Comparison of ENCODE assay signal across 8 mouse cellular contexts in genomic region chr4:155189711-155190139, GRCm38 (mm10). TPM values are rescaled to one million over a fixed set of nuclear protein-coding genes. Genes with fewer than 3 reads are reported as not detected.
DNase-seq lines count a peak whose midpoint lies in the region; ATAC-seq and TF ChIP-seq lines count a peak whose summit lies in the region.

No protein-coding gene starts in this region.

- no peak overlapping the region for H3K4me2 ChIP-seq in kidney, embryonic 15.5 days
- no peak overlapping the region for H3K4me2 ChIP-seq in embryonic facial prominence, embryonic 14.5 days (ENCODE audit: low read depth, low read length)
- H3K4me2 ChIP-seq in kidney, postnatal 0 days (ENCODE audit: low read length) = peak overlapping the region; percentile 8; the same call in 1 of the 2 replicates
- peak overlapping the region; percentile 38 for H3K4me2 ChIP-seq in neural tube, embryonic 12.5 days (replicated peaks)

- H3K36me3 ChIP-seq in kidney, embryonic 15.5 days = peaks cover 8% of the 10 kb centered on the region; the same call in 1 of the 2 replicates
- H3K36me3 ChIP-seq in embryonic facial prominence, embryonic 14.5 days (ENCODE audit: control insufficient read depth, insufficient read depth, low read length) = peaks cover 7% of the 10 kb centered on the region; the same call in 1 of the 2 replicates
- peaks cover 4% of the 10 kb centered on the region; the same call in 1 of the 2 replicates for H3K36me3 ChIP-seq in kidney, postnatal 0 days (ENCODE audit: insufficient read depth, low read length)
- H3K36me3 ChIP-seq in neural tube, embryonic 12.5 days = no peaks in the 10 kb centered on the region

- H3K4me3 ChIP-seq in kidney, embryonic 15.5 days (replicated peaks) = no peak overlapping the region
- no peak overlapping the region for H3K4me3 ChIP-seq in embryonic facial prominence, embryonic 14.5 days (ENCODE audit: low read depth, low read length)
- H3K4me3 ChIP-seq in kidney, postnatal 0 days (replicated peaks; ENCODE audit: low read depth, low read length) = no peak overlapping the region
- no peak overlapping the region for H3K4me3 ChIP-seq in neural tube, embryonic 12.5 days

- ATAC-seq in kidney, embryonic 15.5 days (replicated peaks; ENCODE audit: low FRiP score) = peak; percentile 65
- peak; percentile 68 for ATAC-seq in embryonic facial prominence, embryonic 14.5 days (ENCODE audit: low read depth)
- peak; percentile 68; the same call in 1 of the 2 replicates for ATAC-seq in kidney, postnatal 0 days (replicated peaks; ENCODE audit: low FRiP score, low read depth)
- peak; percentile 49; the same call in 1 of the 2 replicates for ATAC-seq in neural tube, embryonic 12.5 days (ENCODE audit: low FRiP score, low read depth)
- no peak for ATAC-seq in monocyte, adult 5-6 weeks (replicated peaks; ENCODE audit: insufficient number of reproducible peaks, low FRiP score, low TSS enrichment, poor library complexity, severe bottlenecking)

- TF ChIP-seq CTCF in kidney, postnatal 0 days (IDR thresholded peaks at IDR 0.05; ENCODE audit: low read depth) = peak; percentile 52

- no peaks in the 10 kb centered on the region for H3K27me3 ChIP-seq in kidney, embryonic 15.5 days
- H3K27me3 ChIP-seq in embryonic facial prominence, embryonic 14.5 days (replicated peaks; ENCODE audit: control insufficient read depth, insufficient read depth, low read length) = no peaks in the 10 kb centered on the region
- H3K27me3 ChIP-seq in kidney, postnatal 0 days (ENCODE audit: insufficient read depth, low read length) = no peaks in the 10 kb centered on the region
- H3K27me3 ChIP-seq in neural tube, embryonic 12.5 days (replicated peaks) = no peaks in the 10 kb centered on the region

- H3K4me1 ChIP-seq in kidney, embryonic 15.5 days = peaks cover 91% of the 10 kb centered on the region
- peaks cover 46% of the 10 kb centered on the region for H3K4me1 ChIP-seq in embryonic facial prominence, embryonic 14.5 days (ENCODE audit: control insufficient read depth, insufficient read depth, low read length)
- peaks cover 68% of the 10 kb centered on the region for H3K4me1 ChIP-seq in kidney, postnatal 0 days (replicated peaks; ENCODE audit: insufficient read depth, low read length)
- H3K4me1 ChIP-seq in neural tube, embryonic 12.5 days = peaks cover 69% of the 10 kb centered on the region

- peak overlapping the region; percentile 78 for H3K27ac ChIP-seq in kidney, embryonic 15.5 days
- no peak overlapping the region for H3K27ac ChIP-seq in embryonic facial prominence, embryonic 14.5 days (replicated peaks; ENCODE audit: low read depth, low read length)
- H3K27ac ChIP-seq in kidney, postnatal 0 days = peak overlapping the region; percentile 66
- peak overlapping the region; percentile 62 for H3K27ac ChIP-seq in neural tube, embryonic 12.5 days

- H3K9ac ChIP-seq in kidney, embryonic 15.5 days = no peak overlapping the region; the same call in 1 of the 2 replicates
- no peak overlapping the region for H3K9ac ChIP-seq in embryonic facial prominence, embryonic 14.5 days (ENCODE audit: low read depth, low read length)
- peak overlapping the region; percentile 15; the same call in 1 of the 2 replicates for H3K9ac ChIP-seq in kidney, postnatal 0 days (ENCODE audit: low read depth, low read length)
- H3K9ac ChIP-seq in neural tube, embryonic 12.5 days = peak overlapping the region; percentile 22; the same call in 1 of the 2 replicates

- no peaks in the 10 kb centered on the region for H3K9me3 ChIP-seq in kidney, embryonic 15.5 days (replicated peaks)
- H3K9me3 ChIP-seq in embryonic facial prominence, embryonic 14.5 days (ENCODE audit: control insufficient read depth, low read length) = no peaks in the 10 kb centered on the region
- H3K9me3 ChIP-seq in kidney, postnatal 0 days (replicated peaks; ENCODE audit: low read length) = no peaks in the 10 kb centered on the region
- H3K9me3 ChIP-seq in neural tube, embryonic 12.5 days = no peaks in the 10 kb centered on the region

- 6% methylated on average over 4 of the region's 4 CpGs for WGBS in kidney, embryonic 15.5 days
- WGBS in embryonic facial prominence, embryonic 14.5 days = 10% methylated on average over 4 of the region's 4 CpGs
- 21% methylated on average over 4 of the region's 4 CpGs for WGBS in kidney, postnatal 0 days
- under 1% methylated on average over 4 of the region's 4 CpGs for WGBS in neural tube, embryonic 12.5 days

- DNase-seq in kidney, postnatal 14 days = no peak
- DNase-seq in embryonic facial prominence, embryonic 14.5 days (ENCODE audit: low spot score) = peak; percentile 69
- DNase-seq in kidney, postnatal 0 days (ENCODE audit: low spot score) = peak; percentile 74
- DNase-seq in layer of hippocampus, adult 9-10 months (ENCODE audit: low spot score) = no peak
- no peak for DNase-seq in gastrocnemius, adult 8-10 months (ENCODE audit: low spot score in 2 of 2)

RNA-seq across cellular contexts. Expression of gene Ski, which starts 32.7 kb away (rescaled TPM):
- polyA plus RNA-seq in kidney, embryonic 15.5 days (2015; fragmentation: Nextera tagmentation; extraction: Ambion mirVana) = 14.7 and 16.9 TPM in 2 replicates
- polyA plus RNA-seq in embryonic facial prominence, embryonic 14.5 days (2014; fragmentation: Nextera tagmentation; extraction: Ambion mirVana) = 34.1 and 34.9 TPM in 2 replicates
- 15.5 TPM in 2 replicates for polyA plus RNA-seq in kidney, postnatal 0 days (2015; fragmentation: Nextera tagmentation; extraction: Ambion mirVana)
- 12.3 and 13.2 TPM in 2 replicates for polyA plus RNA-seq in neural tube, embryonic 12.5 days (2016; fragmentation: Nextera tagmentation; extraction: Ambion mirVana)
- 10 to 100 TPM; 25.8 to 29.6 (median 28.3) TPM for total RNA-seq in gastrocnemius, adult 8-10 months (2022)
- total RNA-seq in monocyte, adult 5-6 weeks (2017) = 13.5 to 26.2 TPM (median 17.7 TPM) in 3 replicates

RNA-seq across cellular contexts. Expression of gene Faap20, which starts 59.9 kb away (rescaled TPM):
- 66.2 and 68.8 TPM in 2 replicates for polyA plus RNA-seq in kidney, embryonic 15.5 days (2015; fragmentation: Nextera tagmentation; extraction: Ambion mirVana)
- 66.1 and 68.5 TPM in 2 replicates for polyA plus RNA-seq in embryonic facial prominence, embryonic 14.5 days (2014; fragmentation: Nextera tagmentation; extraction: Ambion mirVana)
- polyA plus RNA-seq in kidney, postnatal 0 days (2015; fragmentation: Nextera tagmentation; extraction: Ambion mirVana) = 77.2 and 80.0 TPM in 2 replicates
- 87.5 and 89.3 TPM in 2 replicates for polyA plus RNA-seq in neural tube, embryonic 12.5 days (2016; fragmentation: Nextera tagmentation; extraction: Ambion mirVana)
- total RNA-seq in gastrocnemius, adult 8-10 months (2022) = 1 to 10 TPM; 3.6 to 6.8 (median 5.0) TPM
- total RNA-seq in monocyte, adult 5-6 weeks (2017) = 15.4 to 17.5 TPM (median 17.0 TPM) in 3 replicates

Comparison
In these comparisons a context has a peak if more than half of its experiments do, and no peak if none do; other contexts are left out.
1. H3K4me2 ChIP-seq: peak in kidney, postnatal 0 days (single experiment) and neural tube, embryonic 12.5 days (single experiment); none in kidney, embryonic 15.5 days (single experiment) and embryonic facial prominence, embryonic 14.5 days (single experiment).
2. H3K9ac ChIP-seq: peak in kidney, postnatal 0 days (single experiment) and neural tube, embryonic 12.5 days (single experiment); none in kidney, embryonic 15.5 days (single experiment) and embryonic facial prominence, embryonic 14.5 days (single experiment).
3. DNase-seq: peak in embryonic facial prominence, embryonic 14.5 days (single experiment) and kidney, postnatal 0 days (single experiment); none in kidney, postnatal 14 days (single experiment), layer of hippocampus, adult 9-10 months (single experiment) and gastrocnemius, adult 8-10 months (0 of 2).